Mouse (Mus musculus) heart, adult 2 months (tissue): ENCODE data around the gene St6gal2.

Experiments
- CTCF ChIP-seq: fragments of 200-600 bp; IDR thresholded peaks from 2 replicates; pipeline ENCODE4 v1.8.1; 2022; ENCODE audit warnings: antibody characterized with exemption, mild to moderate bottlenecking, moderate library complexity
- EP300 ChIP-seq: fragments of 200-500 bp; IDR thresholded peaks from 2 replicates; pipeline ENCODE4 v1.6.1; 2011; ENCODE audit warnings: low read depth, low read length, control low read depth; ENCODE audit not compliant: insufficient read depth
- POLR2A ChIP-seq: fragments of 200-500 bp; IDR thresholded peaks from 2 replicates; pipeline ENCODE4 v1.6.1; 2011; ENCODE audit warnings: mild to moderate bottlenecking, low read depth, low read length, control low read depth; ENCODE audit not compliant: insufficient read depth

DNA sequence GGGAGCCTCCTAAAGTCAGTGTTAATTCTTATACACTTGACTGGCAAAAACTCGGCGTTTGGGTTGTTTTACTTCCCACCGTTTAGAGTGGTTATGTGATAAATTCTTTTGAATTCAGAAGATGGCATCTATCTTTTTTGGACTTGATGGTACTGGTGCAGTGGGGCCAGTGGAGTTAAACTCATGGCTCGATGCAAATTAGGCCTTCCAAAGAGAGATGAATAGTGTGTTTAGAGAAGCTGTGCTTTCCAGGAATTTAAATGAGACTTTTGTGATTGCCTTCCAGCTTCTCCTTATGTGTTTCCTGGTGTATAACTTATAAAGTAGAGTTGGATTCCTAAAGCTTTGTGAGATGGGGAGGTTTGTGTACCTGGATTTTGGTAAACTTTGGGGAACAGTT, 1.5 kb downstream of the St6gal2 start:
- TF ChIP-seq CTCF: no peak
- no peak for TF ChIP-seq POLR2A
- no peak for TF ChIP-seq EP300
